Mouse (Mus musculus): ENCODE measurements around the gene Il12a.

GRCm38 (mm10) chr3:68689346-68689745, 1.1 kb upstream of the Il12a start:
- TF ChIP-seq EP300 (IDR thresholded peaks at IDR 0.05; ENCODE audit: low read depth) (no peak), CTCF (IDR thresholded peaks at IDR 0.05; ENCODE audit: low read depth) (no peak)
